Mouse (Mus musculus) activated CD4-positive, CD25-positive, alpha-beta regulatory T cell (primary cell): ENCODE data around the gene Pdzd4. TPM values are rescaled to one million over a fixed set of nuclear protein-coding genes. Genes with fewer than 3 reads are reported as not detected.

Experiments
- polyA plus RNA-seq, 2 experiments: library from polyadenylated mRNA; unstranded; fragments of 100-300 nt; shearing (Covaris generic); gene quantifications; one replicate each; pipeline ENCODE4 v1.2.1; 2017

The Pdzd4 gene
- under 1 TPM; 0.12 to 0.60 TPM for polyA plus RNA-seq

DNA sequence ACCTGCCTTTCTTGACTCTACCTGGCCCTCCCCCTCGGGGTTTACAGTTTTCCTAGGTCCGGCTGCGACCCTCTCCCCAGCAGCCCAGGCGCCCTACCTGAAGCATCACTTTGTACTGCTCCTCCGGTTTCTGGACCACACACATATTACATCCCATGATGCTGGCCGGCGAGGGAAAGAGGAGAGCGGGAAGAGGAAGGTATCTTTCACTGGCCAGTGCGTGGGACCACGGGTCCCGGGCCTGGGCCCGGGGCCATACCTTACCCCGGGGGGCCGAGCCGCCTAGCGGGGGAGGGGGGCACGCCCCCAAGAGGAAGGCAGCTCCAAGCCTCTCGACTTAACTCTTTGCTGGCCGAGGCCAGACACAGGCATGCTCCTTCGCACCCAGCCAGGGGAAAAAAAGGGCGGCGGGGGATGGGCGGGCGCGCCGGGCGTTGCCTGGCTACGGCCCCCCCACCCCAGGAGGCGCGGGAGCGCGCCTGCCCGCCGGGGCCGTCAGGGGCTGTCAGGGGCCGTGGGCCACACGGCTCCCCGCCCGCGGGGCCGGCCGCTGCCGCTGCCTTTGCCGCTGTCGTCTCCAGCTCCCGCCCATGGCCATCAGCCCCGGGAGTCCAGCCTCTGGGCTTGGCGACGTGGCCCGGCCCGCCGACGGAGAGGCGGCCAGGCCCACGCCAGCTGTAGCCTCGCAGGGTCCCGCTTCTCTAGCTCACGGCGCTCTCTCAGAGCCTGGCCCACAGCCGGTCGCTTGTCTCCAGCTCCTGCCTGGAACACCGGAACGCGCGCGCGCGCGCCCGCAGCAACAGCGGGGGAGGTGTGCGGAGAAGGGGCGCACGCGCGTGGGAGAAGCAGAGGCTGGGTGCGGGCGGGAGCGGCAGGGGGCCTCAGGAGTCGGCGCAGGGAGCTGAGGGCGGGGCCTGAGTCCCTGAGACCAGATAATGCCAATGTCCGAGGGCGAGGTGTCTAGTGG is at the start of gene Pdzd4:
Gene Pdzd4 (minus strand): TSS at position 785 of the 967 bp plus-strand sequence.

GRCm38 (mm10) chrX:73786364-73787224 is 38.2 kb downstream of the Pdzd4 start, which contains the start of the genes Idh3g and Ssr4:
Idh3g (minus strand) TSS chrX:73786897.
Ssr4 (plus strand) TSS chrX:73787028.

DNA sequence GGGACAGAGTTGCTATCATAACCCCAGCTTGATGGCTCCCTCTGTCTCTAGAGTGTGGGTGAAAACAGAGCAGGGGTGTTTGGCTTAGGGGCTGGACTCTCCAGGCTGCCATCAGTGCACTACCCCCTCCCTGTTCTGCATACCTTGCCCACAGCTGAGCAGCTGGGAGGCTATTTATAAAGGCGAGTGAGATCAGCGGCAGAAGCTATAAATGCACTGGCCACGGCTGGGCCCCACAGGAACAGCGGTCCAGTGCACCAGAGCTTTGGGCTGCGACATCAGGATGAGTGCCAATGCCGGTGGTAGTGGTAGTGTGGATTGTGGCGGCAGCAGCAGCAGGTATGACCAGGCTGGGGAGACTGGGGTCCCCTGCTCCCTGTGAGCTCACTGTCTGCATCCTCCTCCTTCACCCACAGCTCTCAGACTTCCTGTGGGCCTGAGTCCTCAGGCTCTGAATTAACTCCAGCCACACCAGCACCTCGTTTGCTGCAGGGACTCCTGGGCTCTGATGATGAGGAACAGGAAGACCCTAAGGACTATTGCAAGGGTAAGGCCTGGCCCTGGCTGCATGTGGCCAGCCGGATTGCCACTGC is 50.5 kb downstream of the Pdzd4 start, which contains the start of gene Srpk3:
Gene Srpk3 (plus strand): TSS at position 238 of the 593 bp plus-strand sequence.

DNA sequence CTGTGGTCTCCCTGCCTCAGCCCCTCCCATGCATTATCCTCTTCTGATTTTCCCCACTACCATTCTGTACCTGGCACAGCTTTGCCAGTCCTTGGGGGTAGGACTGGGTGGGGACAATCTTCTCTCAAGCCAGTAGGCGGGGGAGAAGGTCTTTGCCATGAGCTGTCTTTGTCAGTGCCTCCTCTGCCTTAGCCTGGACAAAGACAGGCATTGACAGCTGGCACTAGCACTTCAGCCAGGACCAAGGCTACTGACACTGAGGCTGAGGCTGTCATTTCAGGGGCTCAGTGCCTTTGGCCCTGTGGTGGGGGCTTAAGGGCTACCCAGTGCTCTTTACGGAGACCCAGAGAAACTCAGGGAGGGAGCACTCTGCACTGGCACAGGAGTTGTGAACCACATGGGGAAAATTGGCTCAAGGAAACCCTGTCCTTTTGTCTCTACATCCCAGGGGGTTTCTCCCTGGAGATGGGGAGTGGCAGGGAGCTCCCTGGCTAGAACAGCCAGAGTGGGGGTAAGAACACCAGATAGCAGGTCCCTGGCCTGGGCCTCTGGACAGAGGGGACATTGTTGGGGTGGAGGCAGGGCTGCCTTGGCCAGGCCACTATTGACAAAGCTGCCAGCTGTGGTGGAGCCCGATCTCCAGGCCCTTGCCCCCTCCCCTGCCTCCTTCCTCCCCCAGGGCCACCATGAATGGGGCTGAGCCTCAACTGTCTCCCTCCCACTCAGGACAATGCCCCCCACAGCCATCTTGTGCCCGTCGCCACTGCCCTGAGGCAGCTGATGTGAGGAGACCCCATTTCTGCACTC is 68.2 kb downstream of the Pdzd4 start, which contains the start of gene Plxnb3:
Gene Plxnb3 (plus strand): TSS at position 757 of the 807 bp plus-strand sequence.

Other genes with a start within 250 kb of the Pdzd4 start
- 1 to 10 TPM in 1 of 2 experiments, under 1 TPM in 1; 0.25 to 1.1 TPM for gene Dusp9, start 185.6 kb downstream of the Pdzd4 start, polyA plus RNA-seq
- 1 to 10 TPM; 1.2 to 3.8 TPM for gene Pnck, start 164.9 kb downstream of the Pdzd4 start, polyA plus RNA-seq
- gene Slc6a8, start 151.8 kb downstream of the Pdzd4 start, polyA plus RNA-seq, result under 1 TPM; 0.18 to 0.76 TPM
- gene Bcap31, start 108.8 kb downstream of the Pdzd4 start, polyA plus RNA-seq, result 100 to 1,000 TPM; 306 to 323 TPM
- gene Abcd1, start 108.4 kb downstream of the Pdzd4 start, polyA plus RNA-seq, result 10 to 100 TPM; 35.5 to 44.6 TPM
- gene Plxnb3, start 67.9 kb downstream of the Pdzd4 start, polyA plus RNA-seq, result under 1 TPM in 1 of 2 experiments, not detected in 1; 0.06 TPM
- 1 to 10 TPM in 1 of 2 experiments, under 1 TPM in 1; 0.48 to 1.1 TPM for gene Srpk3, start 50.6 kb downstream of the Pdzd4 start, polyA plus RNA-seq
- 100 to 1,000 TPM; 200 to 231 TPM for gene Idh3g, start 38.1 kb downstream of the Pdzd4 start, polyA plus RNA-seq
- 100 to 1,000 TPM; 210 to 242 TPM for gene Ssr4, start 37.9 kb downstream of the Pdzd4 start, polyA plus RNA-seq
- gene Avpr2, start 67.1 kb upstream of the Pdzd4 start, polyA plus RNA-seq, result 1 to 10 TPM; 2.7 to 3.1 TPM
- 10 to 100 TPM; 10.1 to 16.6 TPM for gene L1cam, start 71.1 kb upstream of the Pdzd4 start, polyA plus RNA-seq
- gene Arhgap4, start 96.9 kb upstream of the Pdzd4 start, polyA plus RNA-seq, result 100 to 1,000 TPM; 174 to 277 TPM
- 100 to 1,000 TPM; 226 to 247 TPM for gene Naa10, start 97.0 kb upstream of the Pdzd4 start, polyA plus RNA-seq
- 10 to 100 TPM in 1 of 2 experiments, 1 to 10 TPM in 1; 8.5 to 12.2 TPM for gene Renbp, start 105.9 kb upstream of the Pdzd4 start, polyA plus RNA-seq
- gene Hcfc1, start 141.4 kb upstream of the Pdzd4 start, polyA plus RNA-seq, result 10 to 100 TPM; 25.4 to 45.1 TPM
- gene Irak1, start 198.9 kb upstream of the Pdzd4 start, polyA plus RNA-seq, result 100 to 1,000 TPM; 147 to 160 TPM